Comparison of ENCODE assay signal across 8 mouse cellular contexts in genomic region chr3:89228180-89228549, GRCm38 (mm10). TPM values are rescaled to one million over a fixed set of nuclear protein-coding genes. Genes with fewer than 3 reads are reported as not detected.
A peak's percentile ranks its signal among the peaks of the same experiment; 100 is the strongest.
DNase-seq lines count a peak whose midpoint lies in the region; ATAC-seq and TF ChIP-seq lines count a peak whose summit lies in the region.

No protein-coding gene starts in this region.

- no peak for TF ChIP-seq EP300 in heart, adult 2 months (IDR thresholded peaks at IDR 0.05; ENCODE audit: insufficient read depth, low read depth, low read length)

- H3K4me2 ChIP-seq in embryonic facial prominence, embryonic 12.5 days (replicated peaks), result peak overlapping the region; percentile 95
- H3K4me2 ChIP-seq in midbrain, postnatal 0 days (ENCODE audit: low read depth, low read length, poor library complexity, severe bottlenecking), result peak overlapping the region; percentile 85

- H3K27me3 ChIP-seq in embryonic facial prominence, embryonic 12.5 days, result peaks cover 19% of the 10 kb centered on the region; the same call in 1 of the 2 replicates
- no peaks in the 10 kb centered on the region for H3K27me3 ChIP-seq in heart, adult 2 months (ENCODE audit: control insufficient read depth, insufficient read depth, low read length)
- H3K27me3 ChIP-seq in midbrain, postnatal 0 days (ENCODE audit: insufficient read depth, low read length), result no peaks in the 10 kb centered on the region
- H3K27me3 ChIP-seq in spleen, adult 2 months (ENCODE audit: control insufficient read depth, insufficient read depth, low read length), result peaks cover 8% of the 10 kb centered on the region; the same call in 1 of the 2 replicates

- peak; percentile 63; the same call in 1 of the 2 replicates for TF ChIP-seq POLR2A in heart, adult 2 months (IDR thresholded peaks at IDR 0.05; ENCODE audit: insufficient read depth, low read depth, low read length)
- TF ChIP-seq POLR2A in spleen, adult 2 months (IDR thresholded peaks at IDR 0.05; ENCODE audit: low read depth, low read length), result no peak

- H3K36me3 ChIP-seq in embryonic facial prominence, embryonic 12.5 days, result peaks cover 3% of the 10 kb centered on the region
- no peaks in the 10 kb centered on the region for H3K36me3 ChIP-seq in heart, adult 2 months (ENCODE audit: control insufficient read depth, insufficient read depth, low read length)
- H3K36me3 ChIP-seq in midbrain, postnatal 0 days (ENCODE audit: insufficient read depth, low read length), result peaks cover 6% of the 10 kb centered on the region
- H3K36me3 ChIP-seq in spleen, adult 2 months (ENCODE audit: control insufficient read depth, insufficient read depth, low read length), result no peaks in the 10 kb centered on the region

- H3K79me2 ChIP-seq in heart, adult 2 months (replicated peaks; ENCODE audit: control insufficient read depth, insufficient read depth, low read length), result no peaks in the 10 kb centered on the region

- peak overlapping the region; percentile 46 for H3K4me3 ChIP-seq in embryonic facial prominence, embryonic 12.5 days
- H3K4me3 ChIP-seq in heart, adult 2 months, result peak overlapping the region; percentile 65
- peak overlapping the region; percentile 41 for H3K4me3 ChIP-seq in midbrain, postnatal 0 days (ENCODE audit: low read depth, low read length)
- H3K4me3 ChIP-seq in spleen, adult 2 months (ENCODE audit: extremely low read depth, insufficient read depth, insufficient read length), result peak overlapping the region; percentile 56

- peak overlapping the region; percentile 80 for H3K27ac ChIP-seq in embryonic facial prominence, embryonic 12.5 days
- H3K27ac ChIP-seq in heart, adult 2 months, result peak overlapping the region; percentile 87
- H3K27ac ChIP-seq in midbrain, postnatal 0 days (ENCODE audit: low read depth, low read length), result no peak overlapping the region
- H3K27ac ChIP-seq in spleen, adult 2 months (ENCODE audit: insufficient read depth, low read length), result no peak overlapping the region

- WGBS in embryonic facial prominence, embryonic 12.5 days, result under 1% methylated on average over 18 of the region's 20 CpGs
- under 1% methylated on average over 20 of the region's 20 CpGs for WGBS in heart, adult 2 months
- WGBS in midbrain, postnatal 0 days, result 0% methylated on average over 20 of the region's 20 CpGs
- WGBS in spleen, adult 2 months, result under 1% methylated on average over 18 of the region's 20 CpGs

- TF ChIP-seq CTCF in heart, adult 2 months (IDR thresholded peaks at IDR 0.05), result peak; percentile 98
- peak; percentile 97 for TF ChIP-seq CTCF in midbrain, postnatal 0 days (IDR thresholded peaks at IDR 0.05)
- peak; percentile 93 for TF ChIP-seq CTCF in spleen, adult 2 months (IDR thresholded peaks at IDR 0.05; ENCODE audit: extremely low read depth, insufficient read depth, insufficient read length, insufficient replicate concordance)

- peak overlapping the region; percentile 47; the same call in 1 of the 2 replicates for H3K9ac ChIP-seq in embryonic facial prominence, embryonic 12.5 days
- peak overlapping the region; percentile 71 for H3K9ac ChIP-seq in heart, adult 2 months (ENCODE audit: low read depth, low read length)
- 0 out of 2 replicates have a peak overlapping the region, but pooled peaks have one; percentile 8 for H3K9ac ChIP-seq in midbrain, postnatal 0 days (replicated peaks; ENCODE audit: low read length, poor library complexity, severe bottlenecking)

- peaks cover 29% of the 10 kb centered on the region for H3K4me1 ChIP-seq in embryonic facial prominence, embryonic 12.5 days
- no peaks in the 10 kb centered on the region; the same call in 1 of the 2 replicates for H3K4me1 ChIP-seq in heart, adult 2 months (ENCODE audit: control insufficient read depth, insufficient read depth, low read length)
- H3K4me1 ChIP-seq in midbrain, postnatal 0 days (ENCODE audit: insufficient read depth, low read length), result peaks cover 26% of the 10 kb centered on the region; the same call in 1 of the 2 replicates
- H3K4me1 ChIP-seq in spleen, adult 2 months (ENCODE audit: control insufficient read depth, insufficient read depth, insufficient read length), result peaks cover 17% of the 10 kb centered on the region; the same call in 1 of the 2 replicates

- DNase-seq in 416B (ENCODE audit: low read depth) (peak; percentile 88), liver (peak; percentile 87)
- DNase-seq in adrenal gland, postnatal 25 days, result peak; percentile 89
- DNase-seq in heart, adult 2 months, result peak; percentile 89 to 93
- DNase-seq in kidney, adult 18-20 months, result peak; percentile 93
- peak; percentile 85 for DNase-seq in midbrain, postnatal 0 days (ENCODE audit: low spot score)
- DNase-seq in spleen, adult 2 months (ENCODE audit: low read depth in 1 of 2, low spot score in 2 of 2), result peak; percentile 58 to 87

- no peak for ATAC-seq in embryonic facial prominence, embryonic 12.5 days (ENCODE audit: insufficient number of reproducible peaks, insufficient read depth, low FRiP score, low TSS enrichment)
- ATAC-seq in midbrain, postnatal 0 days (ENCODE audit: low FRiP score), result 0 out of 2 replicates have a peak, but pooled peaks have one; percentile 34

- intact Hi-C loops in heart, adult 2 months (cut with DNase I), result no loop called here

- H3K9me3 ChIP-seq in embryonic facial prominence, embryonic 12.5 days, result no peaks in the 10 kb centered on the region
- no peaks in the 10 kb centered on the region for H3K9me3 ChIP-seq in midbrain, postnatal 0 days (ENCODE audit: low read length)

RNA-seq across cellular contexts. Expression of gene Muc1, which starts 0.7 kb away (rescaled TPM):
- total RNA-seq in adrenal gland, postnatal 25 days (2021), result not detected in 2 replicates
- polyA plus RNA-seq in embryonic facial prominence, embryonic 12.5 days (2016; fragmentation: Nextera tagmentation; extraction: Ambion mirVana), result 0.78 and 1.6 TPM in 2 replicates
- under 1 TPM; 0.39 to 0.47 TPM for total RNA-seq in heart, adult 2 months (2021)
- 0.67 and 6.2 TPM in 2 replicates for polyA plus RNA-seq in heart, adult 2 months (2012; rRNA removed)
- 2.8 and 3.8 TPM in 2 replicates for total RNA-seq in midbrain, postnatal 0 days (2014; rRNA removed)
- polyA plus RNA-seq in midbrain, postnatal 0 days (2015; fragmentation: Nextera tagmentation; extraction: Ambion mirVana), result 0.52 and 1.5 TPM in 2 replicates
- 17.4 and 26.1 TPM in 2 replicates for polyA plus RNA-seq in spleen, adult 2 months (2012; rRNA removed)

RNA-seq across cellular contexts. Expression of gene Mtx1, which starts 1.3 kb away (rescaled TPM):
- 143 and 154 TPM in 2 replicates for total RNA-seq in adrenal gland, postnatal 25 days (2021)
- polyA plus RNA-seq in embryonic facial prominence, embryonic 12.5 days (2016; fragmentation: Nextera tagmentation; extraction: Ambion mirVana), result 208 and 211 TPM in 2 replicates
- total RNA-seq in heart, adult 2 months (2021), result 10 to 100 TPM; 59.8 to 61.8 TPM
- 96.2 and 111 TPM in 2 replicates for polyA plus RNA-seq in heart, adult 2 months (2012; rRNA removed)
- 101 and 108 TPM in 2 replicates for total RNA-seq in midbrain, postnatal 0 days (2014; rRNA removed)
- 176 and 189 TPM in 2 replicates for polyA plus RNA-seq in midbrain, postnatal 0 days (2015; fragmentation: Nextera tagmentation; extraction: Ambion mirVana)
- 99.4 and 124 TPM in 2 replicates for polyA plus RNA-seq in spleen, adult 2 months (2012; rRNA removed)

RNA-seq across cellular contexts. Expression of gene Thbs3, which starts 13.2 kb away (rescaled TPM):
- total RNA-seq in adrenal gland, postnatal 25 days (2021), result 6.1 and 8.7 TPM in 2 replicates
- polyA plus RNA-seq in embryonic facial prominence, embryonic 12.5 days (2016; fragmentation: Nextera tagmentation; extraction: Ambion mirVana), result 42.6 and 46.2 TPM in 2 replicates
- 1 to 10 TPM; 3.4 to 5.1 TPM for total RNA-seq in heart, adult 2 months (2021)
- polyA plus RNA-seq in heart, adult 2 months (2012; rRNA removed), result 15.8 and 24.3 TPM in 2 replicates
- 38.5 and 42.9 TPM in 2 replicates for total RNA-seq in midbrain, postnatal 0 days (2014; rRNA removed)
- polyA plus RNA-seq in midbrain, postnatal 0 days (2015; fragmentation: Nextera tagmentation; extraction: Ambion mirVana), result 39.0 and 47.6 TPM in 2 replicates
- polyA plus RNA-seq in spleen, adult 2 months (2012; rRNA removed), result 2.9 and 3.4 TPM in 2 replicates

RNA-seq across cellular contexts. Expression of gene Krtcap2, which starts 17.6 kb away (rescaled TPM):
- total RNA-seq in adrenal gland, postnatal 25 days (2021), result 126 and 127 TPM in 2 replicates
- polyA plus RNA-seq in embryonic facial prominence, embryonic 12.5 days (2016; fragmentation: Nextera tagmentation; extraction: Ambion mirVana), result 297 and 306 TPM in 2 replicates
- 10 to 100 TPM; 80.7 to 95.7 TPM for total RNA-seq in heart, adult 2 months (2021)
- polyA plus RNA-seq in heart, adult 2 months (2012; rRNA removed), result 84.3 and 116 TPM in 2 replicates
- 74.7 and 93.9 TPM in 2 replicates for total RNA-seq in midbrain, postnatal 0 days (2014; rRNA removed)
- 219 TPM in 2 replicates for polyA plus RNA-seq in midbrain, postnatal 0 days (2015; fragmentation: Nextera tagmentation; extraction: Ambion mirVana)
- 93.5 and 129 TPM in 2 replicates for polyA plus RNA-seq in spleen, adult 2 months (2012; rRNA removed)

RNA-seq across cellular contexts. Expression of gene Trim46, which starts 17.9 kb away (rescaled TPM):
- 2.6 and 3.2 TPM in 2 replicates for total RNA-seq in adrenal gland, postnatal 25 days (2021)
- polyA plus RNA-seq in embryonic facial prominence, embryonic 12.5 days (2016; fragmentation: Nextera tagmentation; extraction: Ambion mirVana), result 6.2 and 7.7 TPM in 2 replicates
- under 1 TPM; 0.39 to 0.96 TPM for total RNA-seq in heart, adult 2 months (2021)
- 1.4 and 1.9 TPM in 2 replicates for polyA plus RNA-seq in heart, adult 2 months (2012; rRNA removed)
- total RNA-seq in midbrain, postnatal 0 days (2014; rRNA removed), result 112 and 124 TPM in 2 replicates
- 69.1 TPM in 2 replicates for polyA plus RNA-seq in midbrain, postnatal 0 days (2015; fragmentation: Nextera tagmentation; extraction: Ambion mirVana)
- polyA plus RNA-seq in spleen, adult 2 months (2012; rRNA removed), result 3.6 and 5.4 TPM in 2 replicates

Comparison
In these comparisons a context has a peak if more than half of its experiments do, and no peak if none do; other contexts are left out.
1. H3K27ac ChIP-seq: peak in embryonic facial prominence, embryonic 12.5 days (single experiment) and heart, adult 2 months (single experiment); none in midbrain, postnatal 0 days (single experiment) and spleen, adult 2 months (single experiment).
2. H3K9ac ChIP-seq: peak in every context shown above with its lines; median percentile 71 in heart, adult 2 months; 47 in embryonic facial prominence, embryonic 12.5 days; 8 in midbrain, postnatal 0 days.
3. Peak in every context shown above with its lines, with median percentiles within 50 percentile points of each other: DNase-seq, H3K4me3 ChIP-seq and CTCF ChIP-seq.